Mouse (Mus musculus): ENCODE data around the gene Zswim4. TPM values are rescaled to one million over a fixed set of nuclear protein-coding genes. Genes with fewer than 3 reads are reported as not detected.

Gene Zswim4
- polyA plus RNA-seq, 1 experiment from 2014 or later, result 35.6 TPM

GRCm38 (mm10) chr8:84256822-84257610 lies 20.2 kb upstream of the Zswim4 start, which contains the start of gene Mri1:
Gene Mri1, minus strand, starts transcription at chr8:84257326.
- H3K36me3 ChIP-seq (ENCODE audit: control insufficient read depth, insufficient read depth, low read length), result peaks cover 66% of the 10 kb centered on the region
- H3K4me2 ChIP-seq (ENCODE audit: low read length), result peak within 1 kb of the TSS; percentile 87
- H3K4me1 ChIP-seq (ENCODE audit: control insufficient read depth, insufficient read depth, low read length), result peaks cover 15% of the 10 kb centered on the region
- ATAC-seq (ENCODE audit: low FRiP score, low TSS enrichment) (peak; percentile 88), DNase-seq (peak; percentile 97)
- no peaks in the 10 kb centered on the region for H3K27me3 ChIP-seq (ENCODE audit: control insufficient read depth, insufficient read depth, low read length)
- no peaks in the 10 kb centered on the region for H3K9me3 ChIP-seq (ENCODE audit: control insufficient read depth, low read length)
- WGBS, result under 1% methylated on average over 64 of the region's 64 CpGs
- peak within 1 kb of the TSS; percentile 89 for H3K27ac ChIP-seq (replicated peaks; ENCODE audit: low read depth, low read length)
- H3K4me3 ChIP-seq (replicated peaks; ENCODE audit: low read depth, low read length), result peak within 1 kb of the TSS; percentile 66
- peak within 1 kb of the TSS; percentile 71 for H3K9ac ChIP-seq (replicated peaks; ENCODE audit: low read length)

GRCm38 (mm10) chr8:84256458-84256821 lies 19.6 kb upstream of the Zswim4 start:
- Histone ChIP-seq H3K9ac (replicated peaks; ENCODE audit: low read length) (peak overlapping the region; percentile 71), H3K9me3 (ENCODE audit: control insufficient read depth, low read length) (no peaks in the 10 kb centered on the region), H3K4me2 (ENCODE audit: low read length) (peak overlapping the region; percentile 87), H3K4me1 (ENCODE audit: control insufficient read depth, insufficient read depth, low read length) (peaks cover 15% of the 10 kb centered on the region), H3K36me3 (ENCODE audit: control insufficient read depth, insufficient read depth, low read length) (peaks cover 66% of the 10 kb centered on the region), H3K27ac (replicated peaks; ENCODE audit: low read depth, low read length) (peak overlapping the region; percentile 89), H3K27me3 (ENCODE audit: control insufficient read depth, insufficient read depth, low read length) (no peaks in the 10 kb centered on the region), H3K4me3 (replicated peaks; ENCODE audit: low read depth, low read length) (peak overlapping the region; percentile 66)
- peak; percentile 61 for DNase-seq
- peak; percentile 53 for ATAC-seq (ENCODE audit: low FRiP score, low TSS enrichment)
- 16% methylated on average over 6 of the region's 6 CpGs for WGBS

- Histone ChIP-seq H3K4me3 (replicated peaks; ENCODE audit: low read depth, low read length) (peak overlapping the region; percentile 66), H3K27me3 (ENCODE audit: control insufficient read depth, insufficient read depth, low read length) (no peaks in the 10 kb centered on the region), H3K36me3 (ENCODE audit: control insufficient read depth, insufficient read depth, low read length) (peaks cover 67% of the 10 kb centered on the region), H3K4me1 (ENCODE audit: control insufficient read depth, insufficient read depth, low read length) (peaks cover 15% of the 10 kb centered on the region), H3K4me2 (ENCODE audit: low read length) (peak overlapping the region; percentile 87), H3K9ac (replicated peaks; ENCODE audit: low read length) (peak overlapping the region; percentile 71), H3K9me3 (ENCODE audit: control insufficient read depth, low read length) (no peaks in the 10 kb centered on the region), H3K27ac (replicated peaks; ENCODE audit: low read depth, low read length) (no peak overlapping the region)
- WGBS, result 84% methylated on average over 3 of the region's 3 CpGs
- no peak for ATAC-seq (ENCODE audit: low FRiP score, low TSS enrichment)
- DNase-seq, result no peak
Observed at GRCm38 (mm10) chr8:84255858-84256257, 19.0 kb upstream of the Zswim4 start.

GRCm38 (mm10) chr8:84249257-84250170 lies 12.7 kb upstream of the Zswim4 start, which contains the start of gene D8Ertd738e:
Gene D8Ertd738e, minus strand, starts transcription at chr8:84249719.
- Histone ChIP-seq H3K4me3 (replicated peaks; ENCODE audit: low read depth, low read length) (peak within 1 kb of the TSS; percentile 94), H3K27ac (replicated peaks; ENCODE audit: low read depth, low read length) (peak within 1 kb of the TSS; percentile 75), H3K4me2 (ENCODE audit: low read length) (peak within 1 kb of the TSS; percentile 84), H3K9me3 (ENCODE audit: control insufficient read depth, low read length) (no peaks in the 10 kb centered on the region), H3K9ac (replicated peaks; ENCODE audit: low read length) (peak within 1 kb of the TSS; percentile 75), H3K27me3 (ENCODE audit: control insufficient read depth, insufficient read depth, low read length) (no peaks in the 10 kb centered on the region), H3K36me3 (ENCODE audit: control insufficient read depth, insufficient read depth, low read length) (peaks cover 73% of the 10 kb centered on the region), H3K4me1 (ENCODE audit: control insufficient read depth, insufficient read depth, low read length) (no peaks in the 10 kb centered on the region)
- peak; percentile 93 for ATAC-seq (ENCODE audit: low FRiP score, low TSS enrichment)
- 5% methylated on average over 52 of the region's 52 CpGs for WGBS
- peak; percentile 96 for DNase-seq

GRCm38 (mm10) chr8:84241821-84242220 lies 5.0 kb upstream of the Zswim4 start:
- peak; percentile 18 for DNase-seq

GRCm38 (mm10) chr8:84241167-84241566 lies 4.3 kb upstream of the Zswim4 start:
- 63% methylated on average over 6 of the region's 6 CpGs for WGBS
- H3K36me3 ChIP-seq (ENCODE audit: control insufficient read depth, insufficient read depth, low read length), result peaks cover 24% of the 10 kb centered on the region
- no peaks in the 10 kb centered on the region for H3K27me3 ChIP-seq (ENCODE audit: control insufficient read depth, insufficient read depth, low read length)
- no peak overlapping the region for H3K4me3 ChIP-seq (replicated peaks; ENCODE audit: low read depth, low read length)
- no peaks in the 10 kb centered on the region for H3K9me3 ChIP-seq (ENCODE audit: control insufficient read depth, low read length)
- no peak overlapping the region for H3K4me2 ChIP-seq (ENCODE audit: low read length)
- H3K4me1 ChIP-seq (ENCODE audit: control insufficient read depth, insufficient read depth, low read length), result no peaks in the 10 kb centered on the region; the same call in 1 of the 2 replicates
- H3K27ac ChIP-seq (replicated peaks; ENCODE audit: low read depth, low read length), result no peak overlapping the region
- H3K9ac ChIP-seq (replicated peaks; ENCODE audit: low read length), result no peak overlapping the region
- DNase-seq (no peak), ATAC-seq (ENCODE audit: low FRiP score, low TSS enrichment) (no peak)

More at GRCm38 (mm10) chr8:84241821-84242220, 5.0 kb upstream of the Zswim4 start:
- Histone ChIP-seq H3K27me3 (ENCODE audit: control insufficient read depth, insufficient read depth, low read length) (no peaks in the 10 kb centered on the region), H3K27ac (replicated peaks; ENCODE audit: low read depth, low read length) (no peak overlapping the region), H3K9ac (replicated peaks; ENCODE audit: low read length) (no peak overlapping the region), H3K4me2 (ENCODE audit: low read length) (no peak overlapping the region), H3K4me1 (ENCODE audit: control insufficient read depth, insufficient read depth, low read length) (no peaks in the 10 kb centered on the region; the same call in 1 of the 2 replicates), H3K4me3 (replicated peaks; ENCODE audit: low read depth, low read length) (no peak overlapping the region), H3K36me3 (ENCODE audit: control insufficient read depth, insufficient read depth, low read length) (peaks cover 30% of the 10 kb centered on the region), H3K9me3 (ENCODE audit: control insufficient read depth, low read length) (no peaks in the 10 kb centered on the region)
- 72% methylated on average over 2 of the region's 2 CpGs for WGBS
- ATAC-seq (ENCODE audit: low FRiP score, low TSS enrichment), result no peak

GRCm38 (mm10) chr8:84237542-84238229 lies 831 bp upstream of the Zswim4 start:
- WGBS, result 15% methylated on average over 19 of the region's 19 CpGs
- Histone ChIP-seq H3K4me1 (ENCODE audit: control insufficient read depth, insufficient read depth, low read length) (peaks cover 16% of the 10 kb centered on the region), H3K4me3 (replicated peaks; ENCODE audit: low read depth, low read length) (peak overlapping the region; percentile 97), H3K9ac (replicated peaks; ENCODE audit: low read length) (peak overlapping the region; percentile 53), H3K4me2 (ENCODE audit: low read length) (peak overlapping the region; percentile 66), H3K36me3 (ENCODE audit: control insufficient read depth, insufficient read depth, low read length) (peaks cover 21% of the 10 kb centered on the region), H3K27me3 (ENCODE audit: control insufficient read depth, insufficient read depth, low read length) (no peaks in the 10 kb centered on the region), H3K27ac (replicated peaks; ENCODE audit: low read depth, low read length) (peak overlapping the region; percentile 85), H3K9me3 (ENCODE audit: control insufficient read depth, low read length) (no peaks in the 10 kb centered on the region)
- peak; percentile 7 for DNase-seq
- ATAC-seq (ENCODE audit: low FRiP score, low TSS enrichment), result no peak; the same call in 1 of the 2 replicates

- H3K9me3 ChIP-seq (ENCODE audit: control insufficient read depth, low read length), result no peaks in the 10 kb centered on the region
- WGBS, result 1% methylated on average over 29 of the region's 30 CpGs
- peak overlapping the region; percentile 94 for H3K4me2 ChIP-seq (ENCODE audit: low read length)
- H3K4me1 ChIP-seq (ENCODE audit: control insufficient read depth, insufficient read depth, low read length), result peaks cover 16% of the 10 kb centered on the region
- peak overlapping the region; percentile 97 for H3K9ac ChIP-seq (replicated peaks; ENCODE audit: low read length)
- peak; percentile 48 for DNase-seq
- peak overlapping the region; percentile 74 for H3K27ac ChIP-seq (replicated peaks; ENCODE audit: low read depth, low read length)
- peaks cover 33% of the 10 kb centered on the region for H3K36me3 ChIP-seq (ENCODE audit: control insufficient read depth, insufficient read depth, low read length)
- H3K4me3 ChIP-seq (replicated peaks; ENCODE audit: low read depth, low read length), result peak overlapping the region; percentile 97
- ATAC-seq (ENCODE audit: low FRiP score, low TSS enrichment), result peak; percentile 58; the same call in 1 of the 2 replicates
- no peaks in the 10 kb centered on the region for H3K27me3 ChIP-seq (ENCODE audit: control insufficient read depth, insufficient read depth, low read length)
Observed at GRCm38 (mm10) chr8:84236410-84236997, 351 bp downstream of the Zswim4 start.
